Mouse (Mus musculus): ENCODE measurements around the gene 2410004B18Rik. TPM values are rescaled to one million over a fixed set of nuclear protein-coding genes. Genes with fewer than 3 reads are reported as not detected.
"Not testable (repeated sequence)": the region's sequence is repeated elsewhere in the genome, so short reads cannot be mapped to it uniquely, and the experiment has no call there.

The 2410004B18Rik gene
- total RNA-seq (2021), result 10 to 100 TPM; 35.8 to 44.8 TPM
- long read RNA-seq, transcript 2410004B18Rik-202 (4 exons, 1,644 nt), result minor isoform, 15 of 91 reads
- long read RNA-seq, transcript 2410004B18Rik-207 (3 exons, 724 nt), result minor isoform, 13 of 91 reads
- long read RNA-seq, transcript 2410004B18Rik-201 (3 exons, 1,547 nt), result major isoform, 52 of 91 reads
- long read RNA-seq, transcript 2410004B18Rik-204 (4 exons, 514 nt), result minor isoform, 5 of 91 reads
- long read RNA-seq, partial matches to known transcripts, result 2 of 91 reads
- long read RNA-seq, other reads (novel, unspliced or antisense), result 4 of 91 reads

GRCm38 (mm10) chr3:145937505-145938404 lies at the start of gene 2410004B18Rik:
Gene 2410004B18Rik (plus strand): TSS chr3:145938014.
- peak; percentile 92 to 95 for DNase-seq (ENCODE audit: low spot score in 2 of 2)

GRCm38 (mm10) chr3:145890346-145891132 lies 47.3 kb upstream of the 2410004B18Rik start:
- peak; percentile 36 to 38 for DNase-seq (ENCODE audit: low spot score in 2 of 2)

- DNase-seq (ENCODE audit: low spot score in 2 of 2), result no peak
Measured at GRCm38 (mm10) chr3:145892451-145892850, 45.4 kb upstream of the 2410004B18Rik start.

GRCm38 (mm10) chr3:145894131-145894530 lies 43.7 kb upstream of the 2410004B18Rik start:
- DNase-seq (ENCODE audit: low spot score in 2 of 2), result no peak

- no peak for DNase-seq (ENCODE audit: low spot score in 2 of 2)
Measured at GRCm38 (mm10) chr3:145897749-145898148, 40.1 kb upstream of the 2410004B18Rik start.

GRCm38 (mm10) chr3:145899832-145900231 lies 38.0 kb upstream of the 2410004B18Rik start:
- DNase-seq (ENCODE audit: low spot score in 2 of 2), result no peak

- DNase-seq (ENCODE audit: low spot score in 2 of 2), result no peak
Measured at GRCm38 (mm10) chr3:145903530-145903929, 34.3 kb upstream of the 2410004B18Rik start.

GRCm38 (mm10) chr3:145904850-145905776 lies 32.7 kb upstream of the 2410004B18Rik start:
- DNase-seq (ENCODE audit: low spot score in 2 of 2), result peak; percentile 79 to 82

- DNase-seq (ENCODE audit: low spot score in 2 of 2), result no peak
Measured at GRCm38 (mm10) chr3:145906582-145906981, 31.2 kb upstream of the 2410004B18Rik start.

GRCm38 (mm10) chr3:145912512-145912911 lies 25.3 kb upstream of the 2410004B18Rik start:
- no peak for DNase-seq (ENCODE audit: low spot score in 2 of 2)

GRCm38 (mm10) chr3:145913263-145913662 lies 24.6 kb upstream of the 2410004B18Rik start:
- no peak for DNase-seq (ENCODE audit: low spot score in 2 of 2)

- not testable (repeated sequence) for DNase-seq (ENCODE audit: low spot score in 2 of 2)
Measured at GRCm38 (mm10) chr3:145913942-145914341, 23.9 kb upstream of the 2410004B18Rik start.

- DNase-seq (ENCODE audit: low spot score in 2 of 2), result no peak
Measured at GRCm38 (mm10) chr3:145916374-145916773, 21.4 kb upstream of the 2410004B18Rik start.

GRCm38 (mm10) chr3:145916826-145917225 lies 21.0 kb upstream of the 2410004B18Rik start:
- DNase-seq (ENCODE audit: low spot score in 2 of 2), result no peak

- DNase-seq (ENCODE audit: low spot score in 2 of 2), result no peak
Measured at GRCm38 (mm10) chr3:145922019-145922854, 15.6 kb upstream of the 2410004B18Rik start, which contains the start of gene Bcl10. Gene Bcl10 (plus strand): TSS chr3:145922804.

- no peak for DNase-seq (ENCODE audit: low spot score in 2 of 2)
Measured at GRCm38 (mm10) chr3:145922971-145923370, 14.8 kb upstream of the 2410004B18Rik start.

GRCm38 (mm10) chr3:145923874-145924577 lies 13.8 kb upstream of the 2410004B18Rik start:
- DNase-seq (ENCODE audit: low spot score in 2 of 2), result peak; percentile 97 to 98

- DNase-seq (ENCODE audit: low spot score in 2 of 2), result peak; percentile 58 to 71
Measured at GRCm38 (mm10) chr3:145924649-145925337, 13.0 kb upstream of the 2410004B18Rik start.
